49 mouse cellular contexts compared by ENCODE assay signal in genomic region chr8:94092848-94093247, GRCm38 (mm10). TPM values are rescaled to one million over a fixed set of nuclear protein-coding genes. Genes with fewer than 3 reads are reported as not detected.
"Had no signal": no experiment of that assay in that cellular context is flagged by ENCODE, and none has a peak within 500 bp of the region (broad histone marks: within the 10 kb centered on the region; RNA-seq: fewer than 3 reads in every experiment).

No protein-coding gene starts in this region.

- DNase-seq: heart, postnatal 14 days; heart, postnatal 36 days; heart, postnatal 4 days; kidney, adult 11 months; kidney, adult 18-20 months; kidney, adult 2 months; kidney, adult 8-10 months; kidney, adult 9 months; kidney, postnatal 10 days; kidney, postnatal 14 days; kidney, postnatal 25 days; kidney, postnatal 36 days; kidney, postnatal 4 days; layer of hippocampus, adult 9-11 months; layer of hippocampus, postnatal 36 days had no signal

- ATAC-seq: hindbrain, embryonic 16.5 days; hindbrain, postnatal 0 days; inflammation-experienced regulatory T-cells, adult 6 months; intestine, embryonic 15.5 days; intestine, embryonic 16.5 days; intestine, postnatal 0 days had no signal

- H3K4me2 ChIP-seq: heart, embryonic 11.5 days; heart, embryonic 12.5 days; heart, embryonic 13.5 days; heart, embryonic 15.5 days; hindbrain, embryonic 12.5 days; hindbrain, embryonic 13.5 days; hindbrain, embryonic 14.5 days; hindbrain, embryonic 15.5 days; intestine, embryonic 15.5 days; kidney, embryonic 15.5 days had no signal

- H3K27me3 ChIP-seq: heart, embryonic 12.5 days; heart, embryonic 13.5 days; heart, embryonic 15.5 days; hindbrain, embryonic 12.5 days; hindbrain, embryonic 13.5 days; hindbrain, embryonic 15.5 days; intestine, embryonic 15.5 days; kidney, embryonic 15.5 days had no signal

- H3K36me3 ChIP-seq: heart, embryonic 12.5 days; heart, embryonic 13.5 days; heart, embryonic 15.5 days; hindbrain, embryonic 15.5 days; intestine, embryonic 15.5 days; kidney, embryonic 15.5 days had no signal

- H3K27ac ChIP-seq: heart, embryonic 13.5 days; heart, embryonic 15.5 days; hindbrain, embryonic 10.5 days; hindbrain, embryonic 12.5 days; hindbrain, embryonic 13.5 days; hindbrain, embryonic 14.5 days; hindbrain, embryonic 15.5 days; hindbrain, postnatal 0 days; intestine, embryonic 15.5 days; kidney, embryonic 15.5 days; kidney, postnatal 0 days; layer of hippocampus, adult 2 months; left cerebral cortex, adult 2 months had no signal

- H3K9me3 ChIP-seq: heart, embryonic 12.5 days; heart, embryonic 13.5 days; heart, embryonic 15.5 days; hindbrain, embryonic 10.5 days; hindbrain, embryonic 12.5 days; hindbrain, embryonic 13.5 days; hindbrain, embryonic 15.5 days; intestine, embryonic 15.5 days; kidney, embryonic 15.5 days had no signal

- H3K9ac ChIP-seq: heart, embryonic 13.5 days; heart, embryonic 15.5 days; hindbrain, embryonic 12.5 days; hindbrain, embryonic 13.5 days; hindbrain, embryonic 14.5 days; hindbrain, embryonic 15.5 days; intestine, embryonic 15.5 days; kidney, embryonic 15.5 days had no signal

- H3K4me3 ChIP-seq: heart, embryonic 12.5 days; heart, embryonic 13.5 days; heart, embryonic 15.5 days; hindbrain, embryonic 10.5 days; hindbrain, embryonic 12.5 days; hindbrain, embryonic 13.5 days; hindbrain, embryonic 15.5 days; intestine, embryonic 15.5 days; kidney, embryonic 15.5 days; layer of hippocampus, adult 2 months; left cerebral cortex, adult 2 months had no signal

- H3K4me1 ChIP-seq: intestine, embryonic 15.5 days had no signal

RNA-seq across cellular contexts. Expression of gene Mt4, which starts 44.1 kb away (rescaled TPM):
- total RNA-seq: heart, postnatal 10 days; heart, postnatal 14 days; heart, postnatal 25 days; heart, postnatal 36 days; heart, postnatal 4 days; hematopoietic stem cell, adult 5-6 weeks; hindbrain, postnatal 0 days; layer of hippocampus, adult 18-20 months; layer of hippocampus, adult 2 months; layer of hippocampus, adult 8-10 months; layer of hippocampus, postnatal 10 days; layer of hippocampus, postnatal 14 days; layer of hippocampus, postnatal 25 days; layer of hippocampus, postnatal 36 days; left cerebral cortex, adult 18-20 months; left cerebral cortex, adult 2 months; left cerebral cortex, adult 8-10 months had no signal
- polyA plus RNA-seq: heart, embryonic 11.5 days; heart, embryonic 12.5 days; heart, embryonic 13.5 days; heart, embryonic 14.5 days; heart, embryonic 15.5 days; heart, embryonic 16.5 days; hindbrain, embryonic 10.5 days; hindbrain, embryonic 11.5 days; hindbrain, embryonic 12.5 days; hindbrain, embryonic 13.5 days; hindbrain, embryonic 14.5 days; hindbrain, embryonic 15.5 days; hindbrain, embryonic 16.5 days; hindbrain, postnatal 0 days; inflammation-experienced regulatory T-cells, adult 6 months; kidney, adult 2 months; kidney, embryonic 14.5 days; kidney, embryonic 15.5 days; kidney, embryonic 16.5 days; kidney, postnatal 0 days had no signal

RNA-seq across cellular contexts. Expression of gene Mt3, which starts 59.6 kb away (rescaled TPM):
- total RNA-seq: hematopoietic stem cell, adult 5-6 weeks had no signal
